Mouse (Mus musculus): ENCODE results near the gene Xrcc2. TPM values are rescaled to one million over a fixed set of nuclear protein-coding genes. Genes with fewer than 3 reads are reported as not detected.

Xrcc2 gene
- 4.0 and 5.2 TPM in 2 replicates for polyA plus RNA-seq (2021; fragmentation: Nextera tagmentation)
- long read RNA-seq, experiment 1, transcript Xrcc2-201 (3 exons, 3,247 nt): major isoform, 10 of 14 reads
- long read RNA-seq, experiment 1, partial matches to known transcripts: 0 of 14 reads
- long read RNA-seq, experiment 1, other reads (novel, unspliced or antisense): 4 of 14 reads
- long read RNA-seq, experiment 2, transcript Xrcc2-201 (3 exons, 3,247 nt): major isoform, 49 of 56 reads
- long read RNA-seq, experiment 2, partial matches to known transcripts: 0 of 56 reads
- long read RNA-seq, experiment 2, other reads (novel, unspliced or antisense): 7 of 56 reads

DNA sequence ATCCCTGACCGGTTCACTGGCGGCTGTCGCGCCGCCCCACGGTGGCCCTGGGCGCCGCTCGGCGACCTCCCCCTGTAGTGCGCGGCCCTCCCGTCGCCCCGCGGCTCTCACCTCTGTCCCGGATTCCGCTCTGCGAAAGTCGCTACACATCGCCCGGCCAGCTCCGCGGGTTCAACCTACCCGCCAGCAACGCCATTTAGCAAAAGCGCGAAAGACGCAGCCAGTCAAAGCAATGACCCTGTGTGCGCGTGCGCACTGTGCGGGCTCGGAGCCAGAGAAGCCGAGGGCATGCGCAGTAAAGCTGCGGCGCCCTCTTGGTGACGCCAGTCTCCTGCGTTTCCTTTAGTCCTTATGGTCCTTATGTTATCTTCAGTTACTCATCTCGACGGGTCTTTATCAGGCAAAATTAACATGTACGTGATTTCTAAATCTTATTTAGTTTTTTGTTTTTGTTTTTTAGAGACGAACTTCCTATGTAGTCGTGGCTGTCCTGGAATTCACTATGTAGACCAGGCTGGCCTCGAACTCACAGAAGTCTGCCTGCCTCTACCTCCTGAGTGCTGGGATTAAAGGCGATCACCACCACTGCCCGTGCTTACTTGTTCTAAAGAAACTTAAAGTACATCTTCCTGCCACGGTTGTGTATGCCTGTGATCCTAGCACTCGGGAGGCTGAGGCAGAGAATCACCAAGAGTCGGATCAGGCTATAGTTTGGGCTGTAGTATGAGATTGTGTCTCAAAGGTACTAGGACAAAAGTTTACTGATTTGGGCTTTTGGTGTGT is at the start of gene Xrcc2:
Gene Xrcc2, minus strand, starts transcription at position 259 of the 783 bp plus-strand sequence.

Other genes with a start within 250 kb of the Xrcc2 start
- gene Kmt2c, start 207.0 kb downstream of the Xrcc2 start, polyA plus RNA-seq (2021; fragmentation: Nextera tagmentation): 7.8 and 9.1 TPM in 2 replicates
- not detected in 2 replicates for gene Cct8l1, start 189.8 kb downstream of the Xrcc2 start, polyA plus RNA-seq (2021; fragmentation: Nextera tagmentation)
- 153 and 176 TPM in 2 replicates for gene Actr3b, start 54.2 kb upstream of the Xrcc2 start, polyA plus RNA-seq (2021; fragmentation: Nextera tagmentation)
- not detected in 2 replicates for gene Gm21663, start 236.6 kb upstream of the Xrcc2 start, polyA plus RNA-seq (2021; fragmentation: Nextera tagmentation)
- 0.06 and 0.14 TPM in 2 replicates for gene Gm21671, start 248.6 kb upstream of the Xrcc2 start, polyA plus RNA-seq (2021; fragmentation: Nextera tagmentation)